Mouse (Mus musculus): ENCODE data around the gene Slc22a30. TPM values are rescaled to one million over a fixed set of nuclear protein-coding genes. Genes with fewer than 3 reads are reported as not detected.
"Not testable (repeated sequence)": the region's sequence is repeated elsewhere in the genome, so short reads cannot be mapped to it uniquely, and the experiment has no call there.

The Slc22a30 gene
- polyA plus RNA-seq (2014; fragmentation: Nextera tagmentation; extraction: Ambion mirVana): not detected in 2 replicates

GRCm38 (mm10) chr19:8405011-8405410 is at the start of gene Slc22a30:
Gene Slc22a30, minus strand, starts transcription at chr19:8405111.
- not testable (repeated sequence) for H3K4me2 ChIP-seq (ENCODE audit: low read depth, low read length); ATAC-seq (replicated peaks; ENCODE audit: insufficient number of reproducible peaks, low FRiP score, low TSS enrichment, low read depth); DNase-seq (ENCODE audit: low spot score); H3K4me1 ChIP-seq (ENCODE audit: control insufficient read depth, insufficient read depth, low read length); H3K9ac ChIP-seq (replicated peaks; ENCODE audit: low read length); H3K36me3 ChIP-seq (replicated peaks; ENCODE audit: control insufficient read depth, insufficient read depth, low read depth, low read length); H3K27ac ChIP-seq (replicated peaks; ENCODE audit: low read depth, low read length); H3K27me3 ChIP-seq (ENCODE audit: control insufficient read depth, insufficient read depth, low read length); H3K4me3 ChIP-seq (ENCODE audit: low read depth, low read length); H3K9me3 ChIP-seq (replicated peaks; ENCODE audit: control insufficient read depth, low read length)
- 89% methylated on average over 1 of the region's 2 CpGs for WGBS

- 71% methylated on average over 2 of the region's 2 CpGs for WGBS
- H3K9ac ChIP-seq (replicated peaks; ENCODE audit: low read length): no peak overlapping the region
- no peaks in the 10 kb centered on the region for H3K4me1 ChIP-seq (ENCODE audit: control insufficient read depth, insufficient read depth, low read length)
- ATAC-seq (replicated peaks; ENCODE audit: insufficient number of reproducible peaks, low FRiP score, low TSS enrichment, low read depth) (no peak), DNase-seq (ENCODE audit: low spot score) (no peak)
- no peak overlapping the region for H3K27ac ChIP-seq (replicated peaks; ENCODE audit: low read depth, low read length)
- no peaks in the 10 kb centered on the region for H3K9me3 ChIP-seq (replicated peaks; ENCODE audit: control insufficient read depth, low read length)
- no peaks in the 10 kb centered on the region for H3K36me3 ChIP-seq (replicated peaks; ENCODE audit: control insufficient read depth, insufficient read depth, low read depth, low read length)
- H3K27me3 ChIP-seq (ENCODE audit: control insufficient read depth, insufficient read depth, low read length): no peaks in the 10 kb centered on the region
- no peak overlapping the region for H3K4me2 ChIP-seq (ENCODE audit: low read depth, low read length)
- no peak overlapping the region for H3K4me3 ChIP-seq (ENCODE audit: low read depth, low read length)
These were observed 43.4 kb upstream of the Slc22a30 start for GRCm38 (mm10) chr19:8448321-8448720.

- H3K4me2 ChIP-seq (ENCODE audit: low read depth, low read length): no peak overlapping the region
- no peaks in the 10 kb centered on the region for H3K4me1 ChIP-seq (ENCODE audit: control insufficient read depth, insufficient read depth, low read length)
- no peak overlapping the region for H3K4me3 ChIP-seq (ENCODE audit: low read depth, low read length)
- no peaks in the 10 kb centered on the region for H3K36me3 ChIP-seq (replicated peaks; ENCODE audit: control insufficient read depth, insufficient read depth, low read depth, low read length)
- no peak overlapping the region for H3K27ac ChIP-seq (replicated peaks; ENCODE audit: low read depth, low read length)
- no peak for DNase-seq (ENCODE audit: low spot score)
- no peaks in the 10 kb centered on the region for H3K27me3 ChIP-seq (ENCODE audit: control insufficient read depth, insufficient read depth, low read length)
- 71% methylated on average over 1 of the region's 1 CpGs for WGBS
- H3K9me3 ChIP-seq (replicated peaks; ENCODE audit: control insufficient read depth, low read length): no peaks in the 10 kb centered on the region
- no peak overlapping the region for H3K9ac ChIP-seq (replicated peaks; ENCODE audit: low read length)
- no peak for ATAC-seq (replicated peaks; ENCODE audit: insufficient number of reproducible peaks, low FRiP score, low TSS enrichment, low read depth)
These were observed 42.6 kb upstream of the Slc22a30 start for GRCm38 (mm10) chr19:8447516-8447915.

GRCm38 (mm10) chr19:8431051-8431662 is 26.2 kb upstream of the Slc22a30 start:
- 90% methylated on average over 5 of the region's 5 CpGs for WGBS
- H3K9ac ChIP-seq (replicated peaks; ENCODE audit: low read length): no peak overlapping the region
- H3K4me2 ChIP-seq (ENCODE audit: low read depth, low read length): no peak overlapping the region
- H3K27ac ChIP-seq (replicated peaks; ENCODE audit: low read depth, low read length): no peak overlapping the region
- H3K4me1 ChIP-seq (ENCODE audit: control insufficient read depth, insufficient read depth, low read length): no peaks in the 10 kb centered on the region
- no peaks in the 10 kb centered on the region for H3K9me3 ChIP-seq (replicated peaks; ENCODE audit: control insufficient read depth, low read length)
- DNase-seq (ENCODE audit: low spot score) (no peak), ATAC-seq (replicated peaks; ENCODE audit: insufficient number of reproducible peaks, low FRiP score, low TSS enrichment, low read depth) (no peak)
- H3K27me3 ChIP-seq (ENCODE audit: control insufficient read depth, insufficient read depth, low read length): no peaks in the 10 kb centered on the region
- no peaks in the 10 kb centered on the region for H3K36me3 ChIP-seq (replicated peaks; ENCODE audit: control insufficient read depth, insufficient read depth, low read depth, low read length)
- H3K4me3 ChIP-seq (ENCODE audit: low read depth, low read length): no peak overlapping the region

- not testable (repeated sequence) for H3K9me3 ChIP-seq (replicated peaks; ENCODE audit: control insufficient read depth, low read length); H3K27ac ChIP-seq (replicated peaks; ENCODE audit: low read depth, low read length); H3K4me1 ChIP-seq (ENCODE audit: control insufficient read depth, insufficient read depth, low read length); H3K4me2 ChIP-seq (ENCODE audit: low read depth, low read length); DNase-seq (ENCODE audit: low spot score); H3K4me3 ChIP-seq (ENCODE audit: low read depth, low read length); H3K36me3 ChIP-seq (replicated peaks; ENCODE audit: control insufficient read depth, insufficient read depth, low read depth, low read length); ATAC-seq (replicated peaks; ENCODE audit: insufficient number of reproducible peaks, low FRiP score, low TSS enrichment, low read depth); H3K27me3 ChIP-seq (ENCODE audit: control insufficient read depth, insufficient read depth, low read length); H3K9ac ChIP-seq (replicated peaks; ENCODE audit: low read length)
- WGBS: 38% methylated on average over 12 of the region's 14 CpGs
These were observed 2.5 kb upstream of the Slc22a30 start for GRCm38 (mm10) chr19:8407290-8408021.

Other genes with a start within 250 kb of the Slc22a30 start
- not detected in 2 replicates for gene Slc22a29, start 186.2 kb downstream of the Slc22a30 start, polyA plus RNA-seq (2014; fragmentation: Nextera tagmentation; extraction: Ambion mirVana)
- 0.06 TPM in 1 of 2 replicates, not detected in the other for gene Slc22a8, start 186.1 kb upstream of the Slc22a30 start, polyA plus RNA-seq (2014; fragmentation: Nextera tagmentation; extraction: Ambion mirVana)
- 0.10 and 0.29 TPM in 2 replicates for gene Slc22a6, start 212.9 kb upstream of the Slc22a30 start, polyA plus RNA-seq (2014; fragmentation: Nextera tagmentation; extraction: Ambion mirVana)

All from embryonic facial prominence, embryonic 11.5 days (tissue).